Comparison of ENCODE assay signal across 11 mouse cellular contexts in genomic region chr9:42507709-42508108, GRCm38 (mm10). TPM values are rescaled to one million over a fixed set of nuclear protein-coding genes. Genes with fewer than 3 reads are reported as not detected.
DNase-seq lines count a peak whose midpoint lies in the region; TF ChIP-seq lines count a peak whose summit lies in the region.
"Had no signal": no experiment of that assay in that cellular context is flagged by ENCODE, and none has a peak within 500 bp of the region (broad histone marks: within the 10 kb centered on the region; RNA-seq: fewer than 3 reads in every experiment).

Gene Tbcel (minus strand): TSS chr9:42507809.

- H3K27ac ChIP-seq in layer of hippocampus, adult 2 months, result no peak within 1 kb of the TSS
- H3K27ac ChIP-seq: hindbrain, embryonic 15.5 days; neural tube, embryonic 12.5 days had no signal

- intact Hi-C loops in left cerebral cortex, postnatal 4 days (cut with DNase I), result no loop called here

- no peak within 1 kb of the TSS for H3K4me3 ChIP-seq in layer of hippocampus, adult 2 months
- H3K4me3 ChIP-seq: hindbrain, embryonic 15.5 days; neural tube, embryonic 12.5 days had no signal

- no peak for DNase-seq in layer of hippocampus, adult 2 months (ENCODE audit: low spot score in 2 of 2)
- DNase-seq in layer of hippocampus, adult 11-12 months (ENCODE audit: low spot score), result no peak
- no peak for DNase-seq in adrenal gland, postnatal 14 days
- no peak for DNase-seq in gastrocnemius, postnatal 10 days
- no peak for DNase-seq in left cerebral cortex, postnatal 4 days
- DNase-seq in spleen, postnatal 4 days (ENCODE audit: low spot score in 2 of 2), result no peak
- DNase-seq in thymus, postnatal 10 days (ENCODE audit: low spot score in 2 of 2), result no peak
- no peak for DNase-seq in cerebellum, adult 11-12 months
- DNase-seq: lung, postnatal 10 days had no signal

- no peak for TF ChIP-seq CTCF in layer of hippocampus, adult 2 months (conservative IDR thresholded peaks at IDR 0.05)

RNA-seq across cellular contexts. Expression of gene Tbcel, which starts in this region (rescaled TPM):
- 10 to 100 TPM; 57.9 to 61.0 TPM for total RNA-seq in layer of hippocampus, adult 2 months (2021)
- total RNA-seq in adrenal gland, postnatal 14 days (2021), result 43.2 and 51.3 TPM in 2 replicates
- 10 to 100 TPM; 23.1 to 23.9 TPM for total RNA-seq in gastrocnemius, postnatal 10 days (2021)
- 10 to 100 TPM; 30.1 to 31.6 TPM for total RNA-seq in left cerebral cortex, postnatal 4 days (2021)
